Mouse (Mus musculus) spleen, postnatal 36 days (tissue): ENCODE measurements at regions not wholly inside any gene's neighbourhood (a gene's known extent, or its start where the extent isn't known, plus 50 kb on each side); places are given as distances from the start of the nearest gene placed in this dataset.

ENCODE experiments used
- DNase-seq, 2 experiments: peaks; one replicate each; pipeline ENCODE4 v3.0.0; 2022; ENCODE audit warnings: low spot score in 2 of 2, mixed read lengths in 1 of 2

DNA sequence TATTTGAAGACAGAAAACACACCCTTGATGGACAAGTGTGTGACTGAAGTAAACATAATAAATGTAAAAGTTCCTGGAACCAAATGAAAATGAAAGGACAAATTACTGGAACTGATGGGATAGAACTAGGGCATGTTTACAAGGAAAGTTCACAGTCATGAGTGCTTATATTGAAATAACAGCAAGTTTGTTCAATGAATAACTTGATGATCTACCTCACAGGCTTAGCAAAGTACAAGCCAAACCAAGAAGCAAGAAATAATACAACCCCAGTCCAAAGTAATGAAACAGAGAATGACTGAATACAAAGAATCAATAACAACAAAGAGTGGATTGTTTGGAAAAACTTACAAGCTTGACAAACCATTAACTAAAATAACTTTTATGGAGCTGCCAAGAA, 56.2 kb downstream of the Gm379 start:
- no peak for DNase-seq

DNA sequence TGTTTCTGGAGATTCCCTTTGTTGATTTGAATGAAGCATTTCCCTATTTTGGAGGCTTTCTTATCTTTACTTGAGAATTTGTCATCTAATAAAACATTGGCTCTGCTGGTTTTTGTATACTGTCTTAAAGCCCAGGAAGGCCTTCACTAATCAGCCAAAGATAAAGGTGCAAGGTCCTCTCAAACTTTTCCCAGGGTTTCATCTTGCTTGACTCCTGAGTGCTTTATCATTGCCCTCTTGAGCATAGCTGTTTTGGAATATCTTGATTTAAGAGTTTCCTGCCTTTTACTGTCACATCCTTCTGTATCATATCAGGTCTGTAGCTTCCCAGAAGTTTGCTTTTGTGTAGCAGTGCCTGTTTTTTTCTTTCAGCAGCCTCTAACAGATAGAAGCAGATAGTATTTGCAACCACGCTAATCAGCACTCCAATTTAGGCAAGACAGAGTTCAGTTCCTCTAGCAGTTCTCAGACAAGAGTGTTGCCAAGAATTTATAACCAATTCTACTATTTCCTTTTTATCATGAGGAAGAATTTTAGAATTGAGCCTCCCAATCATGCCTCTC, 64.7 kb downstream of the Gm379 start:
- no peak for DNase-seq

DNA sequence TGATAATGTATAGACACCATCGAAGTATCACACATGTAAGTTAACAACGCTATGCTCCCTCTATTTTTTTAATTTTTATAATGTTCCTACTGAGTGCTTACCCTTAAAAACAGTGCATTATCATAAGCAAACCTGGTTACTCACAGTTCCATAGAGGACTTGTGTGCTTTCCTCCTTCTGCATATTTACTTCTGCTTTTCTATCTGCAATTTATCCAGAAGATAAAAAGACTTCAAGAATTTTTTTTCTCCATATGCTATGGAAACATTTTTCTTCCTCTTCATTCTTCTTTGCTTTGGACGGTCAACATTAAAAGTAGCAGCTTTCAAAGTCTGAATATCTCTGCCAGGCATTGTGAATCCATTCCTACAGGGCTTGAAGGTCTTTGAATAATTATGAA, 102.7 kb downstream of the Gm379 start:
- no peak for DNase-seq

DNA sequence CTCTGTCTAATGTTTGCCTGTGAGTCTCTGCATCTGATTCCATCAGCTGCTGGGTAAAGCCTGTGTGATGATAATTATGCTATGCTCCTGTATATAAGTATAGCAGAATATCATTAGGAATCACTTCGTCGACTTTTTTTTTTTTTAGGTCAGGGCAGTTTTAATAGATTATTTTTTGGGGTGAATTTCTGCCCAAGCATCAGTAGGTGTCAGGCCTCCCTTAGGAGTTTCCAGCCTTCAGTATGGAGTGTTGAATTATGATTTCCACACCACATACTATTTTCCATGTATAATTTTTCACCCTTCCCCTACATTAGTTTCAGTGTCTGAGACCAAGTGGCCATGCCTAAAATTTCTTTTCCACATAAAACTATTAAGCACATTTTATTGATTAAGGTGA, 121.5 kb downstream of the Gm379 start:
- no peak for DNase-seq

DNA sequence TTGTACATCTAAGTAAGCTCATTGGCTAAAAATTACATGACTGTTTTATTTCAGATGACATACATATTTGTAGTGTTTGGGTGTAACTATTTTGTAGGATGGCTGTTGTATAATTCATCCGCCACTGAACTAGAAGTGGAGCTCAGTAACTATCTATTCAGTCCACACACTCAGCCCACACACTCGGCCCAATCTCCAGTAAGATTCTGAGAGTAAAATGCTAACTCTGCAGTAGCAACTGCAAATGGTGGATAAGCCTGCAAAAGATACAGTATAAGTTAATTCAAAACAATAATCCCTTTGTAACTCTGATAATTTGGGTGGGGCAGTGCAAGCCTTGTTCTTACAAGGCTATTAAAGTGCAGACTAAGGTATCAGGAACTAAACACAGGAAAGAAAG, 123.3 kb downstream of the Gm379 start:
- DNase-seq = no peak

DNA sequence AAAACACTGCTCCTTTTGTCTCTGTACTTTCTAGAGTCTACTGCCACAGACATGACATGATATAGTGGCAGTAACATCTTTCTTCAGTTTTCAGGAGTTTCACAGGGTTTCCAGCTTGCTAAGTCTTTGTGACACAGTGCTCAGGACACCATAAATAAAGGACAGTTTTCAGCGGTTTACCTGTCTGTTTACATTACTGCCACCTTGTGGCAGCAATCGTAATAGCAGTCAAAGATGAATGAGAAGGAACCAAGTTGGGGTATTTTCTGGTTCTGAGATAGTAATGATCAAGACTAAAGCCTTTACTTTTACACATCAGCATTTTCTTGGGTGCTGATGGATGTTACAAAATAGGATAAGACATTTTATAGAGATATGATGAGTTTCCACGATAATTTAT, 127.7 kb downstream of the Gm379 start:
- peak in 1 of 2 experiments; percentile 11 for DNase-seq
